Mouse (Mus musculus) layer of hippocampus, adult 18-20 months (tissue): ENCODE data around the gene Catip. TPM values are rescaled to one million over a fixed set of nuclear protein-coding genes. Genes with fewer than 3 reads are reported as not detected.
"Not testable (repeated sequence)": the region's sequence is repeated elsewhere in the genome, so short reads cannot be mapped to it uniquely, and the experiment has no call there.

Source experiments
- DNase-seq, 2 experiments: peaks; one replicate each; pipeline ENCODE4 v3.0.0; 2022; ENCODE audit warnings: low spot score in 2 of 2
- long read RNA-seq: library from polyadenylated mRNA; stranded (forward); transcript quantifications from one replicate; pipeline ENCODE4 v2.0.0, GENCODE M21; 2021
- total RNA-seq, 2 experiments: library from RNA; stranded (reverse); gene quantifications; 2 replicates each; pipeline ENCODE4 v1.2.3; 2021

Gene Catip
- total RNA-seq: 1 to 10 TPM; 1.0 to 1.2 TPM
- long read RNA-seq, partial matches to known transcripts: 0 of 2 reads
- long read RNA-seq, other reads (novel, unspliced or antisense): 2 of 2 reads

DNA sequence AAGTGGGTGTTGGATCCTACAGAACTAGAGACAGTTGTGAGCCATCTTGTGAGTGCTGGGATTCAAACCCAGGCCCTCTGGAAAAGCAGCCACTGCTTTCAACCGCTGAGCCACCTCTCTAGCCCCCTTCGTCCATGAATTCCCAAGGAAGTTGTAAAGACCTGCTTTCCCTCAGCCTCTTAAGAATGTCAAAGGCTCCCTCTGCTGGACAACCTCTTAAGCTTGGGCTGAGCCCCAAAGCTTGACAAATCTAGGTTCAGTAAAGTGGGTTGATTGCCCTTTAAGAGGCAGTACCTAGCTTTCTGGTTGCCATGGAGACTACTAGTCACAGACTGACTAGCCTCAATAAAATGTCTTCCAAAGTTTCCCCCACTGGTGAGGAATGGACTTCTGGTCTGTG lies at the start of gene Catip:
Catip (plus strand) TSS at position 297 of the 400 bp plus-strand sequence.
- peak; percentile 60 to 87 for DNase-seq

GRCm38 (mm10) chr1:74313049-74313692 lies 48.7 kb upstream of the Catip start:
- peak; percentile 57 to 92 for DNase-seq

GRCm38 (mm10) chr1:74314796-74315195 lies 47.1 kb upstream of the Catip start:
- no peak for DNase-seq

GRCm38 (mm10) chr1:74316114-74316827 lies 45.6 kb upstream of the Catip start:
- DNase-seq: no peak

DNA sequence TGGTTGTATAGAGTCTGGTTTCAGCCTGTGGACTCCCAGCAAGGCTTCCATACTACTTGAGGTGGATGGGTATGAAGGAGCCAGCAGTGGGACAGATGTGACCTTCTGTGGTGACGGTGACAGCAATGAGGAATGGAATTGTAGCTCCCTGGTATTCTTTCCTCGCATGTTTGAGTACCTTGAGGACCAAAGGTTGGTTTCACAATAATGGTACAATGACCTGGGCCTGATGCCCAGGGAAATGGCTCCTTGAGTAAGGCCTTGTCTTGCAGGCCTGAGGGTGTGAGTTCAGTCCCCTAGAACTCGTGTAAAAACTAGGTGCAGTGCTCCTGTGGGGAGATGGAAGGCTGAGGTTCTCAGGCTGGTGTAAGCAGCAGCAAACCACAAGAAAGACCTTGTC lies 43.2 kb upstream of the Catip start:
- DNase-seq: no peak

DNA sequence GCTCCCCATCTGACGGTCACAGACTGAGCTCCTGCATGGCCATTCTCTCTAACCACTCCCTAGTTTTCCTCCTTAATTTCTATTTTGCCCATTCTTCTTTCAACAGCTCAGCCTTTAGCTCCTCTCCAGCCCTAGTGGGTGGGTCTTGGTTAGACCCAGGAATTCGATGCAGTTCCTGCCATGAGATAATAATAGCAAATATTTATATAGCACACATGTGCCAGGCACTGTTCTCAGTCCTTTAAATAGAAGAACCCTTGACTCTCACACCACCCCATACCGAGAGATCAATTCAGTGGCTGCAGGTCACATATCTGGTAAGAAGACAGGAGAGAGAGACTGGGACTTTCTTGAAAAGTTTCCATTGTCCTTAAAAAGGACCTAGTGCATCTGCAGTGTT lies 40.5 kb upstream of the Catip start:
- no peak for DNase-seq

DNA sequence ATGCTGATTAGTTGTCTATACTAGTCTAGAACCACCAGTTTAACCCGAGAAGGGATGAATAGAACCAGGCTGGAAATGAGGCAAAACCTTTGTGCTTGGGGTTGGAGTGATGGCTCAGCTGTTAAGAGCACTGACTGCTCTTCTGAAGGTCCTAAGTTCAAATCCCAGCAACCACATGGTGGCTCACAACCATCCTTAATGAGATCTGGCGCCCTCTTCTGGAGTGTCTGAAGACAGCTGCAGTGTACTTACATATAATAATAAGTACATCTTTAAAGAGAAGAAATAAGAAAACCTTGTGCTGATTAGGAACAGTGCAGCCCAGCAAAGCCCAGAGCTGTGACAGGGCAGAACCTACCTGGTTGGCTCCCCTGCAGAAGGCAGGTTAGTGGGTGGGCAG lies 35.0 kb upstream of the Catip start:
- not testable (repeated sequence) for DNase-seq

- DNase-seq: peak in 1 of 2 experiments; percentile 40
These were observed 31.9 kb upstream of the Catip start for GRCm38 (mm10) chr1:74329899-74330431.

- DNase-seq: no peak
These were observed 30.7 kb upstream of the Catip start for GRCm38 (mm10) chr1:74331046-74331681.

GRCm38 (mm10) chr1:74332241-74332763 lies 29.6 kb upstream of the Catip start:
- DNase-seq: peak; percentile 94 to 98

DNA sequence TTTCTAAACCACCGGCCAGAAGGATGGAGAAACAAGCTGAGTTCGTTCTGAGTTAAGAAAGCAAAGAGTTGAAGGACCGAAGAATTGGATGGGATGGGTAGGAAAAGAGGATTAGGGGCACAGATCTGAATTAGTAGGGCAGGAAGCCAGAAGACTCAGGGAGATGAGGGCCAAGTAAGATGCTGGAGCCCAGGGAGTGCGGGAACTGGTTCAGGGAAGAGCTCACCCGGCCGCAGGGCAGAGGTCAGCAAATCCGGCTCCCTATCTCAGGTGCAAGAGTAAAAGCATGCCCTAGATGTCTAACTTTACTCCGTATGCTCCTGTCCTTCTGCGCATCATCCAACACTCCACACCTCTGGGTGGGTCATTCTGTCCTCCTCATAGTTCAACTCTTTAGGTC lies 29.0 kb upstream of the Catip start:
- no peak for DNase-seq

- no peak for DNase-seq
These were observed 27.3 kb upstream of the Catip start for GRCm38 (mm10) chr1:74334607-74335006.

GRCm38 (mm10) chr1:74335033-74335432 lies 26.9 kb upstream of the Catip start:
- no peak for DNase-seq

DNA sequence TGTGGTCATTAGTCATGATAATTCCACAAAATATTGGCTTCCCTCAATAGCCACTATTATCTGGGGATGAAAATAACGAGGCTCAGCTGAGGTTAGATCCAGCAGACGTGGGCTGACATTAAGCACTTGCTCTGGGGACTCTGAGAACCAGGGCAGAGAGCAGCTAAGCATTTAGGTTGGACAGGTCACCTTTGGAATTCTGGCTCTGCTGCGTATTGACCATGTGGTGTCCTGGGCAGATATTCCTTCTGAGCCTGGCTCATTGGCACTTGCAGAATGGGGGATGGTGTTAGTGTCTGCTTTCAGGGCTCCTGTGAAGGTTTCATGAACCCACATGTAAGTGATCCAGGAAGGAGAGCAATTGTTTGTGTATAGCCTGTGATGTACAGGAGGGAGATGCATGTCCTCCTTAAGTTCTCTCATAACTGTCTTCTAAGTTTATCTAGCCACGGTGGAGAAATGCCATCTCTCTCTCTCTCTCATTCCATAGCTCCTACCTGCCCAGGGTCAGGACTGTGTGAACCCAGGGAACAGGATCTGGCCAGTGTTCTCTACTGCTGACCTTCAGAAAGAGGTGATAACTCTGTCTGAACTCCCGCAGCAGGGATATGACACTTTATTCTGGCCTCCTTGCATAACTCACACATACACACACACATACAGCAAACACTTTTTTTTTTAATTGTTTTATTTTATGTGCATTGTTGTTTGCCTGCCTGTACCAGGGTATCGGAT lies 26.3 kb upstream of the Catip start:
- DNase-seq: no peak

DNA sequence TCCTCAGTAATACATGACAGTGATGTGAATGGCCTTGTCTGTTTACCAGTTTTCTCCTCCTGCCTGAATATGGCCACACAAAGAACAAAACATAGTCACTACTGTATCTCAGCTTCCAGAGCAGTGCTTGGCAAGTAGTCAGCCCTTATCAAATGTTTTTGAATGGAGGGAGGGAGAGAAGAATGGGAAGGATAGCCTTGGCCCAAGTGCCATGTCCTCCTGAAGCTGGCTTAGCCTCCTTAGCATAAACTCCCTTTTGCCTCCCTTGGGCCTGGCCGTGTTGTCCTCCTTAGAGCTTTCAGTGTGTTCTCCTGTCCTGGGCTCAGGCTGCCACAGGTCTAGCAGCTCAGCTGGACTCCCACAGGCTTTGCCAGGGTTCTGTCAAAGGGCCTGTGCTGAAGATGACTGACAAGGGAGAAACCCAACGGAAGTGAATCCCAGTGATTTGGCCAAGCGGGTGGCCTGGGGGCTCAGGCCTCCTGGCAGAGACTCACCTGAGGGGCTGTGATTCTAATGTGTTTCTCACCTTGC lies 24.6 kb upstream of the Catip start:
- no peak for DNase-seq

DNA sequence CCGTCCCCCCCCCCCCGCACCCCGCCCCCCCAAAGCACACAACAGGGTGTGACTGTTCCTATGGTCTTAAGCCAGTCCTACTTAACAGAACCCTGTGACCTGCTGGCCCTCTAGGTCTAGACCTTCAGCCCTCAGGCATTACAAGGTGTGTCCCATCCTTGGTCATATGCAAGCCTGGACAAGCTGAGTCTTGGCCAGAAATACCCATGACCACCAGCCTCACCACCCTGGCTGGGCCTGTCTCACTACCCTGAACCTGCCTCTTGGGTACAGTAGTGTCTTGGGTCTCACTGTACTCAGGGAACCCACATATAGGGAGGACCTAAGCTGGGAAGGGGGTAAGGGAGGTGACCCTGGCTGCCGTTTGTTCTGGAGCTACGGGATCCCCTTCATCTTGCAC lies 23.9 kb upstream of the Catip start:
- no peak for DNase-seq

DNA sequence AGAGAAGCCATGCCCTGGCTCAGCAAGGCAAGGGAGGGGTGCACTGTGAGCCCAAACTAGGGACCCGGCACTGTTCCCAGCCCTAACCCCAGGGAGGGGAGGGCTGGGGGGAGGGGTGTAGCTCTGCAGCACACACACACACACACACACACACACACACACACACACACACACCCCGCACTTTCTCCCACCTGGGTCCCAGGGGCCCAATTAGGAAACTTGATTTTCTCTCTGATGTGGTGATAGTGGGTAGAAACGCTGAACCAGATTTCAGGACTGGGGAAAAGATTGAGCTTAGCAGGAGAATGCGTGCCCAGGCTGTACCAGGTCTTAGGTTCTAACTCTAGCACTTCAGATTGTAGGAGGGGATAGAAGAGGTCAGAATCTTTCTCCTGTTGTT lies 23.3 kb upstream of the Catip start:
- DNase-seq: no peak

DNA sequence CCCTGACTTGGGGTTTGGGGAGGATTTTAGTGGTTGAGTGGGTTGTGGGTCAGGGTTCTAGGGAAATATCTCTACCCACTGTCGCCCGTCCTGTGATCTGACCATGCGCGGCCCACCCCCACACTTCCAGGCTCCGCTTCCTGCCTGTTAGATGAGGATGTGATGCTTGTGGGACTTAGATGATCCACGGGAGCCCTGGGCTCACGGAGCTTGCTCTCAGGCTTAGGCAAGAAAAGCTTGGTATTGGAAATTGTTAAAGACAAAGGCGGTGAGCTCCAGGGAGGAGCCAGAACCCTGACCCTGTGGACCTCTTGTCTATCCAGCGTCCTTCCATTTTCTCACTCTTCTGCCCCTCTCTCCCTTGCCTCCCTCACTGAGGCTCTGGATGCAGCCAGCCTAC lies 22.0 kb upstream of the Catip start:
- DNase-seq: no peak

- peak; percentile 35 to 73 for DNase-seq
These were observed 21.5 kb upstream of the Catip start for GRCm38 (mm10) chr1:74340361-74340764.

DNA sequence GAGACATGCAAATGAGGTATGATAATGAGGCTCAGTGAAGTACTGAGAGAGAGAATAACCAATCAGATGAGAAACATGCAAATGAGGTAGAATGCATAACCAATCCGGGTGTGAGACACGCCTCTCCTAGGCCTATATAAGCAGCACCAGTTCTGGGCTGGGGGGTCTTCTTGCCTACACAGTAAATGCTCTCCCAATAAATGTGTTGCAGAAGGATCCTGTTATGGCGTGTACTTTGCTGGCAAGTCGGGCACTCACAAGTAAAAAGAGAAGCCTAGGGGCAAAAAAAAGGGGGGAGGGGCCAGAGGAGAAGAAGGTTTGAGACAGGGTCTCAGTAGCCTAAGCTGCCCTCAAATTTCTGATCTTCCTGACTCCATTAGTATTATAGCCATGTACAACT lies 20.9 kb upstream of the Catip start:
- not testable (repeated sequence) for DNase-seq

GRCm38 (mm10) chr1:74341898-74342297 lies 20.0 kb upstream of the Catip start:
- peak in 1 of 2 experiments; percentile 42 for DNase-seq
